Comparison of ENCODE assay signal across 8 mouse cellular contexts in genomic region chr9:85410643-85411296, GRCm38 (mm10).
DNase-seq lines count a peak whose midpoint lies in the region; ATAC-seq and TF ChIP-seq lines count a peak whose summit lies in the region.

No protein-coding gene starts in this region.

- no peak overlapping the region for H3K27ac ChIP-seq in kidney, adult 2 months (ENCODE audit: insufficient read depth, low read depth, low read length)
- H3K27ac ChIP-seq in kidney, embryonic 15.5 days, result no peak overlapping the region
- H3K27ac ChIP-seq in liver, embryonic 13.5 days, result no peak overlapping the region

- H3K9ac ChIP-seq in kidney, embryonic 15.5 days, result no peak overlapping the region
- no peak overlapping the region for H3K9ac ChIP-seq in liver, embryonic 13.5 days

- no peak for TF ChIP-seq CTCF in kidney, adult 2 months (conservative IDR thresholded peaks at IDR 0.05; ENCODE audit: insufficient read depth, insufficient read length, low read depth, low read length)

- DNase-seq in kidney, adult 2 months, result peak; percentile 58
- DNase-seq in adrenal gland, adult 8-10 months, result peak; percentile 10
- peak; percentile 74 to 82 for DNase-seq in frontal cortex, postnatal 36 days (ENCODE audit: low spot score in 2 of 2)
- DNase-seq in kidney, postnatal 14 days, result peak; percentile 65
- no peak for DNase-seq in liver, embryonic 13.5 days
- peak; percentile 83 to 84 for DNase-seq in right cerebral cortex, postnatal 10 days (ENCODE audit: low spot score in 2 of 2)
- no peak for DNase-seq in gastrocnemius, postnatal 25 days

- H3K9me3 ChIP-seq in kidney, embryonic 15.5 days (replicated peaks), result no peaks in the 10 kb centered on the region
- H3K9me3 ChIP-seq in liver, embryonic 13.5 days (replicated peaks), result no peaks in the 10 kb centered on the region

- no peak for ATAC-seq in kidney, embryonic 15.5 days (replicated peaks; ENCODE audit: low FRiP score)
- peak; percentile 48; the same call in 1 of the 2 replicates for ATAC-seq in liver, embryonic 13.5 days (ENCODE audit: low read depth)

- no peaks in the 10 kb centered on the region for H3K36me3 ChIP-seq in kidney, adult 2 months (ENCODE audit: control insufficient read depth, insufficient read depth, low read length)
- H3K36me3 ChIP-seq in kidney, embryonic 15.5 days, result no peaks in the 10 kb centered on the region
- no peaks in the 10 kb centered on the region for H3K36me3 ChIP-seq in liver, embryonic 13.5 days

- H3K27me3 ChIP-seq in kidney, adult 2 months (replicated peaks; ENCODE audit: control insufficient read depth, insufficient read depth, low read length), result no peaks in the 10 kb centered on the region
- H3K27me3 ChIP-seq in kidney, embryonic 15.5 days, result no peaks in the 10 kb centered on the region
- no peaks in the 10 kb centered on the region for H3K27me3 ChIP-seq in liver, embryonic 13.5 days

- 0 out of 2 replicates have a peak, but pooled peaks cover 2% of the 10 kb centered on the region for H3K4me1 ChIP-seq in kidney, adult 2 months (ENCODE audit: control insufficient read depth, insufficient read depth, low read length)
- H3K4me1 ChIP-seq in kidney, embryonic 15.5 days, result peaks cover 8% of the 10 kb centered on the region
- peaks cover 3% of the 10 kb centered on the region; the same call in 1 of the 2 replicates for H3K4me1 ChIP-seq in liver, embryonic 13.5 days (replicated peaks)

- no peak for TF ChIP-seq POLR2A in kidney, adult 2 months (IDR thresholded peaks at IDR 0.05; ENCODE audit: low read depth, low read length)

- H3K4me3 ChIP-seq in kidney, adult 2 months (ENCODE audit: insufficient read depth, low read depth, low read length), result no peak overlapping the region
- H3K4me3 ChIP-seq in kidney, embryonic 15.5 days (replicated peaks), result no peak overlapping the region
- H3K4me3 ChIP-seq in liver, embryonic 13.5 days (replicated peaks), result no peak overlapping the region

- no peak overlapping the region for H3K4me2 ChIP-seq in kidney, embryonic 15.5 days
- no peak overlapping the region for H3K4me2 ChIP-seq in liver, embryonic 13.5 days

- WGBS in kidney, adult 2 months, result 44% methylated on average over 11 of the region's 11 CpGs
- WGBS in kidney, embryonic 15.5 days, result 48% methylated on average over 11 of the region's 11 CpGs
- 28% methylated on average over 11 of the region's 11 CpGs for WGBS in liver, embryonic 13.5 days (ENCODE audit: insufficient replicate concordance)

Comparison
In these comparisons a context has a peak if more than half of its experiments do, and no peak if none do; other contexts are left out.
1. DNase-seq: peak in kidney, adult 2 months (single experiment), adrenal gland, adult 8-10 months (single experiment), frontal cortex, postnatal 36 days (2 of 2), kidney, postnatal 14 days (single experiment) and right cerebral cortex, postnatal 10 days (2 of 2); none in liver, embryonic 13.5 days (single experiment) and gastrocnemius, postnatal 25 days (single experiment).